Mouse (Mus musculus) MN1 (cell line): ENCODE results near the gene Tmem47.
A peak's percentile ranks its signal among the peaks of the same experiment; 100 is the strongest.

Experiments used
- DNase-seq: peaks from one replicate; pipeline ENCODE4 v3.0.0-alpha.2; 2016; ENCODE audit warnings: low spot score

Tmem47 gene

DNA sequence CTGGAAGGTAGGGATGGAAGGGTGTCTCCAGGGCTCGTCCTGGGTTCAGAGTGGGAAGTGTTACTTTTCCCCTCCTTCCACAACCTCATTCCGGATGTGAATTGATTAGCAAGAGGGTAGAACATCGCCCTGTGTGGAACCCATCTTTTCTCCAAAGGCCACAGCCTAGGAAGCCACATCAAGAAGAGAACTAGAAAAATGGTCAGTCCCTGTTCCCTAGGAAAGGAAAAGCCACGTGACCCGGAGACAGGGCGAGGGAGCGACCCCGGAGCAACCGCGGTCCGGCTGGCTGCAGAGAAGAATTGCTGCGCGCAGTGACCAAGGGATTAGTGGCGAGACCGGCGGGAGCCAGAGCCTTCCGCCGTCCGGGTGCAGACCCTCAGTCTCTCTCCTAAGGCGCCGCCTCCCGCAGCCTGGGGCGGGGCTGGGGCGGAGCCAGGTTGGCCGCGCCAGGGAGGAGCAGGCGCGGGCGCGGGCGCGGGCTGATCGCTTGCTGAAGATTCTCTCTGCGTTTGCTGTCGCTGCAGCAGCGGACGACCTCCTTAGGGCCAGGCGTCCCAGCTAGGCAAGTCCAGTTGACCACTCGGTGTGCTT, at the start of gene Tmem47:
TSS of gene Tmem47 (plus strand) at position 489 of the 594 bp plus-strand sequence.
- DNase-seq = peak; percentile 49

DNA sequence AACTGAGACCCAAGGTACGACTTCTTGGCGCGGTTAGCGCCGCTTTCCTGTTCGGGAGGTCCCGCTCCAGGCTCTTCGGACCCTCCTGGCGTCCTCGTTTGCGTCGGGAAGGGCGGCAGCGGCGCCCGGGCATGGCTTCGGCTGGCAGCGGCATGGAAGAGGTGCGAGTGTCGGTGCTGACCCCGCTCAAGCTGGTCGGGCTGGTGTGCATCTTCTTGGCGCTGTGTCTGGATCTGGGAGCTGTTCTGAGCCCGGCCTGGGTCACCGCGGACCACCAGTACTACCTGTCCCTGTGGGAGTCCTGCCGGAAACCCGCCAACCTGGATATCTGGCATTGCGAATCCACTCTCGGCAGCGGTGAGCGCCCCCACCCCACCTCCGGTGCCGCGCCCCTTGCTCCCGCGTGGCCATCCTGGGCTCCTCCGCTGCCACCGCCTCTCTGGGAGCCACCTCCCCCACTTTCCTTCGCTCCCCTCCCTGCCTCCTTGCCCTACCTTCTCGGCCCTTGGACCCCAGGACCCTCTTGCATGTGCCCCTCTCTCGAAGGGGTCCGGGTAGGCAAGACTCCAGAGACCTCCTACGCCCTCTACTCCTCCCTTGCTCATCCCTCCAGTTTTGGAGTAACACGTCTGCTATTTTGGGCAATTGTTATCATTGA, 435 bp downstream of the Tmem47 start:
- no peak for DNase-seq

DNA sequence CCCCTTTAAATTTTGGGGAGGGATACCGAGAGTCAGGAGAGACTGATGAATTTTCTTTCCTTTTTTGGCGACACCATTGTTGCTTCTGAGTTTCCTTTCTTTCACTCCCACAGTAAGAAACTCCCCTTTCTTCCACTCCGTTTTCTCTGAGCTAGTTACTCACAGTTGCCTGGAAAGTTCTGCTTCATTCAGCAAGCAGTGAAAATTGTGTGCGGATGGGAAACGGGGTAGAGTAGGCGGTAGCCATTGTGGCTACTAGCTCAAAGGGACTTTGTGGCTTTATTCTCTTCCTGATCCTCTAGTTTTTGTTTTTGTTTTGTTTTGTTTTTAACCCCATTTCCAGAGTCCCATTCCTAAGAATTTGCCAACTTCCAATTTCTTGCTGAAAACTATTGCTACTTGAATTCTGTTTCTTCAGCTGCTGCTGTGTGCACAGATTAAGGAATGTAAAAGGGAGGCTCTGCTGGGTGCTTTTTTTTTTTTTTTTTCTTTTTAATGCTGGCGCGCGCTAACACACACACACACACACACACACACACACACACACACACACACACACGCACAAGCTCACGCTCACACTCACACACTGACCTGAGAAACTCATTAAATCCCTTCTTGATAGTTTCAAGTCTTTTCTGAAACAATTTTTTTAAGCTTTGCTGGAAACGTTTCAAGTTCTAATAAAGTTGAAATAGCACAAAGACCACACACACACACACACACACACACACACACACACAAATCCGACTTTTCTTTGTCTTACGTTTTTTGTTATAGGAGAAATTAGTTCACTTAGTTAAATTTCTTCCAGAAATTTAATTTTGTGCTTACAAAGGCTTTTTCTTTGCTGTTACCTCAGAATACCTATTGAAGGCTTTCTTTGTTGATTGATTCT, 1.5 kb downstream of the Tmem47 start:
- DNase-seq = no peak

DNA sequence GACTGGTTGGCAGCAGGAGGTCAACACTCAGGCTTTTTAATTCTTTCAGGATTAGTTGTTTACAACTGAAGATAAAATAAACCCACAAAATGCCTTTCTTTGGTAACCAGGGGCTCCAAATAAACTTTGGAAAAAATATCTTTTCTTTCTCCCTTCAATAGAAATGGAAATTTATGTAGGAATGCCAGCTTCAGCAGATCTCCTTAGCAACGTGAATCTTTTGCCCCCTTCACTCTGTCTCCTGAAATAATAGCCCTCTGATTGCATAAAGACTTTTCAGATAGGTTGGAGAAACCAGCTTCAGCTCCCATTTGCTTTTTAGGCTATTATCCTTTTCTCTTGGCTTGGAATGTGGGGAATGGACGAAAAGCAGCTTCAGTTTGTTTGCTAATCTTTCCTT, 2.2 kb downstream of the Tmem47 start:
- DNase-seq = no peak

DNA sequence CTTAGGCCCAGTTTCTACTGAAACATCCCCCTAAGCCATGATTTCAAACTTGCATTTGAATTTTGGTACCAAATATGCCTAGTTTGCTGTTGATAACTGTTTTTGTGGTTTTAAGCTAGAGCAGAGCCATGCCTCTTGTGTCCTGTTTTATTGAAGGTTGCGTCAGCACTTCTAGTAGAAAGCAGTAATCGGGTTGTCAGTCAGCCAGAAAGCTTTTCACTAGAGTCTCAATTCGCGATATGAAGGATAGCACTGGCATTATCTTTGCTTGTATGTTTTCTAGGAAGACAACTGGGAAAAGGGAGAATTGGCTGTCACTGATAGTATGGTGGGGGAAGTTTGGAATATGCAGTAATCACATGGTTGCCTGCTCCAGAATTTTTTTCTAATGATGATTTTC, 3.3 kb downstream of the Tmem47 start:
- peak; percentile 6 for DNase-seq

DNA sequence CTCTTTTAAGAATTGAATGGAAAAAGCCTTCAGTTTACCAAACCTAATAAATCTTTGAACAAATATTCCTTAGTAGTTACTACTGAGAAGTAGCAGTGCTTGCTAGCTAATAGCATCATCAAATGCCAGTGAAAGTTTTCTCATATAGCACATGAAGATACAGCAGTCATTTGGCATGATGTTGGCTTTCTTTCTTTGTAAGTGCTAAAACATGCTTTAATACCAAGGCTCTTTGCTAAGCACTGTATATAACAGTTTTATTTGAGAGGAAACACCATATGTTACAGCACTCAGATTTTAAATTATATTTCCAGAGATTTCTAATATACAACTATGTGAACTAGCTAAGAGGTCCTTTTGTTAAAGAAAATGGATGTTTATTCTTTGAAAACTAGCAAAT, 8.0 kb downstream of the Tmem47 start:
- DNase-seq = no peak

DNA sequence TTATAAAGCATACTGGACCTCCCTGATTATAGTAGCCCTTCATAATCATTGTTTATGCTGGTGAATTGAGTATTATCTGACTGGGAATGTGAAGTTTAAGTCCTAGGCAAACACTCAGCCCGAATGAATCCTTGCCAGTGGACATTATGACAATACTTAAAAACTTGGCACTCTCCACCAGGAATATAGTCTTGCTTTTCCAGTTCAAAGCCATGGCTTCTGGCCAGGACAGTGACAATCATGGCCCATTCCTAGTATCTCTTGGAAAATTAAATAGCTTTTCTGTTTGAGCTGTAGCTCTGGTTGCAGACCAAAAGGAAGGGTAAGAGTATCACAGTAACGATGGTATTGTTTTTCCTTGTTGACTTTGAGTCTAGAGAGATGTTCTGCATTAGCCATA, 10.5 kb downstream of the Tmem47 start:
- no peak for DNase-seq

DNA sequence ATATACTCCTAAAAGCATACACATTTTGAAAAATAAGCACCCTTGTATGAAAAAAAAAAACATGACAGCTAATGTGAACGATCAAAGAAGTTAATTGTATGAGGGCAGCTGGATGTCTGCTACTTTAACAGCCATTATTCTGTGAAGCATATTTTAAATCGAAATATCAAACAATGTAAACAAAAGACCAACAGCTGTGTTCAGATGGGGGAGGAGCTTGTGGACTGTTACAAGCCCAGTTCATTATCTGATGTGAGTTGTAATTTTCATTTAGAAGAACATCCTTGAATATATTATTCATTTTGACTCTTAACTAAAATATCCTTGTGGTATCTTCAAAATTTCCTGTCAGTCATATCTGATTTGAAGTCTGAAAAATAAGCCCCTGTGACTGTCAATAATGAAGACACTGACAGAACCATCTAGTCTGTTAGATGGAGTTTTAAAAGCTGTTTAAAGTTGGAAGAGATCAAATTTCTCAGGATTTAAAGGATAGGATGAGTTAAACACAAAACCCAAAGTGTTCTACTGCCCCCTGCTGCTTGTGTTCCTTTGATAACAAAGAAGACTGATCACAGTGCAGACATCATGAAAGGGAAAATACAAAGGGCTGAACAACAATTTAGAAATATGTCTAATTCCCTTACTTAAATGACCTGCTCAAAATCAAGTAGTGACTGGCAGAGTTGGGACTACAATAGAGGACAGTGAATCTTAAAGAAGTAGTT, 14.7 kb downstream of the Tmem47 start:
- peak; percentile 16 for DNase-seq

DNA sequence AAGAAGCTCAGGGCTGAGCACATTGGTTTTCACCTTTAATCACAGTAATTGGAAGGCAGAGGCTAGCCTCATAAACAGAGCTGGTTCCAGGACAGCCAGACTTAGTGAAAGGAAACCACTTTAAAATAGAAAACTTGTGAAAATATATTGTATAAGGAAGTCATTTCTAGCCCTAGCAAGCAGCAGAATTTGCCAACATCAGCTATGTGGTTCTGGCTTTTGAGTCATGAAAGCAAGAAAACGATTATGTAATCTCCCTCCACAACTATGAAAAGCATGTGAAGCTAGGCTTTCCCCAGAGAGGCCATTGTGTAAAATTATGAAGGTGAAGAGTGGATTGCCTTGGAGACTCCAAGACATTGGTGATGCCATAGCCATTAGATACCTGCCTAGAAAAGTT, 76.9 kb downstream of the Tmem47 start:
- DNase-seq = no peak
